Mouse (Mus musculus): ENCODE data around the gene Smoc1. TPM values are rescaled to one million over a fixed set of nuclear protein-coding genes. Genes with fewer than 3 reads are reported as not detected.

Gene Smoc1
- polyA plus RNA-seq, 1 experiment: 0.19 TPM

- Histone ChIP-seq H3ac (ENCODE audit: control insufficient read depth, insufficient read length) (no peak overlapping the region), H3K4me2 (ENCODE audit: low read depth) (no peak overlapping the region), H3K4me3 (no peak overlapping the region), H3K79me2 (ENCODE audit: control insufficient read depth, insufficient read depth) (no peaks in the 10 kb centered on the region), H3K36me3 (ENCODE audit: control insufficient read depth, insufficient read depth) (no peaks in the 10 kb centered on the region), H3K27me3 (ENCODE audit: control insufficient read depth, insufficient read depth, insufficient read length) (peaks cover 24% of the 10 kb centered on the region)
- TF ChIP-seq REST (IDR thresholded peaks at IDR 0.05; ENCODE audit: insufficient read depth, insufficient read length) (no peak), MYOG (IDR thresholded peaks at IDR 0.05; ENCODE audit: control insufficient read depth in 1 of 3, insufficient read depth in 1 of 3, insufficient read length in 2 of 3, low read depth in 2 of 3) (no peak), TCF3 (IDR thresholded peaks at IDR 0.05; ENCODE audit: insufficient read length, low read depth) (no peak)
Measured at GRCm38 (mm10) chr12:81018516-81019279, 7.9 kb upstream of the Smoc1 start.

DNA sequence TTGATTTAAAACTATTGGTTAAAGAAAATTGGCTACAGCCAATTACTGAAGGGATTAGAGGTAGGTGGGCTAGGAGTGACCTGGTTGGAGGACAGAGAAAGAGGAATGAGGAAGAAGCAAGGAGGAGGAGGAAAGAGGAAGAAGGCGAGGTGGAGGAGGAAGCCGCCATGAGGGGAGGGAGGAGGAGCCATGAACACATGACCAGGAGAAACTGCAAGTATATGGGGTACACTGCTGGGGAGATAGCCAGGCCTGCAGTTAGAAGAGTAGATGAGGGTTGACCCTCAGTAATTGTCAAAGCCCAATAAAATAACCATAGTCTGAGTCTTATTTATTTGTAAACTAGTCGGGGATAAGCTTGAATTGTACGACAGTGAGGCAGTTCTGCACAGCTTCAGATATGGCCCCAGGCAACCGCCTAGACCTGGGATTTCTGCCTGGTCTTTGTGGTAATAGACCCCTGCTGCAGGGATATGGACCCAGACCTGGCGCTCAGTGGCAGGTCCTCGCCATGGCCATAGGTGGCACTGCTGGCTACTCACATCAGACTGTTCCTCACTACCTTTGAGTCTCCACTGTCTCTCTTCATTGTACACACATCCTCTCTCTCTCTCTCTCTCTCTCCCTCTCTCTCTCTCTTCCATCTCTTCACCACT, 7.2 kb upstream of the Smoc1 start:
- H3K4me2 ChIP-seq (ENCODE audit: low read depth): no peak overlapping the region
- H3K36me3 ChIP-seq (ENCODE audit: control insufficient read depth, insufficient read depth): no peaks in the 10 kb centered on the region
- peaks cover 22% of the 10 kb centered on the region for H3K27me3 ChIP-seq (ENCODE audit: control insufficient read depth, insufficient read depth, insufficient read length)
- H3K4me3 ChIP-seq: no peak overlapping the region
- H3K79me2 ChIP-seq (ENCODE audit: control insufficient read depth, insufficient read depth): no peaks in the 10 kb centered on the region
- no peak for TF ChIP-seq REST (IDR thresholded peaks at IDR 0.05; ENCODE audit: insufficient read depth, insufficient read length)
- TF ChIP-seq POLR2A (IDR thresholded peaks at IDR 0.05; ENCODE audit: insufficient read length, low read depth): no peak
- no peak for TF ChIP-seq MYOG (IDR thresholded peaks at IDR 0.05; ENCODE audit: control insufficient read depth in 1 of 3, insufficient read depth in 1 of 3, insufficient read length in 2 of 3, low read depth in 2 of 3)
- TF ChIP-seq USF1 (IDR thresholded peaks at IDR 0.05; ENCODE audit: low read depth): no peak
- TF ChIP-seq E2F4 (IDR thresholded peaks at IDR 0.05; ENCODE audit: insufficient read depth): no peak
- no peak for TF ChIP-seq TCF3 (IDR thresholded peaks at IDR 0.05; ENCODE audit: insufficient read length, low read depth)
- TF ChIP-seq TCF12 (IDR thresholded peaks at IDR 0.05; ENCODE audit: insufficient read depth, poor library complexity, severe bottlenecking): no peak
- TF ChIP-seq MAX (IDR thresholded peaks at IDR 0.05; ENCODE audit: low read depth): no peak
- TF ChIP-seq MYOD1 (IDR thresholded peaks at IDR 0.05; ENCODE audit: control insufficient read depth in 1 of 3, insufficient read length in 2 of 3, low read depth in 2 of 3): no peak
- TF ChIP-seq SRF (IDR thresholded peaks at IDR 0.05; ENCODE audit: control insufficient read depth, insufficient read length, low read depth): no peak
- TF ChIP-seq POLR2AphosphoS2 (IDR thresholded peaks at IDR 0.05; ENCODE audit: insufficient read length, low read depth): no peak
- TF ChIP-seq CEBPB (IDR thresholded peaks at IDR 0.05; ENCODE audit: insufficient read depth, poor library complexity, severe bottlenecking): no peak
- H3ac ChIP-seq (ENCODE audit: control insufficient read depth, insufficient read length): no peak overlapping the region

- Histone ChIP-seq H3ac (ENCODE audit: control insufficient read depth, insufficient read length) (no peak overlapping the region), H3K36me3 (ENCODE audit: control insufficient read depth, insufficient read depth) (no peaks in the 10 kb centered on the region), H3K4me2 (ENCODE audit: low read depth) (no peak overlapping the region), H3K4me3 (no peak overlapping the region), H3K27me3 (ENCODE audit: control insufficient read depth, insufficient read depth, insufficient read length) (peaks cover 41% of the 10 kb centered on the region), H3K79me2 (ENCODE audit: control insufficient read depth, insufficient read depth) (no peaks in the 10 kb centered on the region)
- TF ChIP-seq MYOG (IDR thresholded peaks at IDR 0.05; ENCODE audit: control insufficient read depth in 1 of 3, insufficient read depth in 1 of 3, insufficient read length in 2 of 3, low read depth in 2 of 3) (no peak), POLR2A (IDR thresholded peaks at IDR 0.05; ENCODE audit: insufficient read length, low read depth) (no peak), E2F4 (IDR thresholded peaks at IDR 0.05; ENCODE audit: insufficient read depth) (no peak), POLR2AphosphoS2 (IDR thresholded peaks at IDR 0.05; ENCODE audit: insufficient read length, low read depth) (no peak), TCF12 (IDR thresholded peaks at IDR 0.05; ENCODE audit: insufficient read depth, poor library complexity, severe bottlenecking) (no peak), USF1 (IDR thresholded peaks at IDR 0.05; ENCODE audit: low read depth) (no peak), TCF3 (IDR thresholded peaks at IDR 0.05; ENCODE audit: insufficient read length, low read depth) (no peak), CEBPB (IDR thresholded peaks at IDR 0.05; ENCODE audit: insufficient read depth, poor library complexity, severe bottlenecking) (no peak), SRF (IDR thresholded peaks at IDR 0.05; ENCODE audit: control insufficient read depth, insufficient read length, low read depth) (no peak), MAX (IDR thresholded peaks at IDR 0.05; ENCODE audit: low read depth) (no peak), REST (IDR thresholded peaks at IDR 0.05; ENCODE audit: insufficient read depth, insufficient read length) (no peak), MYOD1 (IDR thresholded peaks at IDR 0.05; ENCODE audit: control insufficient read depth in 1 of 3, insufficient read length in 2 of 3, low read depth in 2 of 3) (no peak)
Measured at GRCm38 (mm10) chr12:81024407-81024806, 2.2 kb upstream of the Smoc1 start.

- H3ac ChIP-seq (ENCODE audit: control insufficient read depth, insufficient read length): no peak overlapping the region
- H3K4me2 ChIP-seq (ENCODE audit: low read depth): no peak overlapping the region
- no peaks in the 10 kb centered on the region for H3K79me2 ChIP-seq (ENCODE audit: control insufficient read depth, insufficient read depth)
- no peaks in the 10 kb centered on the region for H3K36me3 ChIP-seq (ENCODE audit: control insufficient read depth, insufficient read depth)
- TF ChIP-seq TCF12 (IDR thresholded peaks at IDR 0.05; ENCODE audit: insufficient read depth, poor library complexity, severe bottlenecking) (no peak), MAX (IDR thresholded peaks at IDR 0.05; ENCODE audit: low read depth) (no peak), SRF (IDR thresholded peaks at IDR 0.05; ENCODE audit: control insufficient read depth, insufficient read length, low read depth) (no peak), POLR2A (IDR thresholded peaks at IDR 0.05; ENCODE audit: insufficient read length, low read depth) (no peak), MYOD1 (IDR thresholded peaks at IDR 0.05; ENCODE audit: control insufficient read depth in 1 of 3, insufficient read length in 2 of 3, low read depth in 2 of 3) (no peak), CEBPB (IDR thresholded peaks at IDR 0.05; ENCODE audit: insufficient read depth, poor library complexity, severe bottlenecking) (no peak), MYOG (IDR thresholded peaks at IDR 0.05; ENCODE audit: control insufficient read depth in 1 of 3, insufficient read depth in 1 of 3, insufficient read length in 2 of 3, low read depth in 2 of 3) (no peak), TCF3 (IDR thresholded peaks at IDR 0.05; ENCODE audit: insufficient read length, low read depth) (no peak), E2F4 (IDR thresholded peaks at IDR 0.05; ENCODE audit: insufficient read depth) (no peak), USF1 (IDR thresholded peaks at IDR 0.05; ENCODE audit: low read depth) (no peak), POLR2AphosphoS2 (IDR thresholded peaks at IDR 0.05; ENCODE audit: insufficient read length, low read depth) (no peak), REST (IDR thresholded peaks at IDR 0.05; ENCODE audit: insufficient read depth, insufficient read length) (no peak)
- peaks cover 41% of the 10 kb centered on the region for H3K27me3 ChIP-seq (ENCODE audit: control insufficient read depth, insufficient read depth, insufficient read length)
- no peak overlapping the region for H3K4me3 ChIP-seq
Measured at GRCm38 (mm10) chr12:81024993-81025392, 1.6 kb upstream of the Smoc1 start.
